ENCODE assay signal across 8 mouse cellular contexts in the genomic region with DNA sequence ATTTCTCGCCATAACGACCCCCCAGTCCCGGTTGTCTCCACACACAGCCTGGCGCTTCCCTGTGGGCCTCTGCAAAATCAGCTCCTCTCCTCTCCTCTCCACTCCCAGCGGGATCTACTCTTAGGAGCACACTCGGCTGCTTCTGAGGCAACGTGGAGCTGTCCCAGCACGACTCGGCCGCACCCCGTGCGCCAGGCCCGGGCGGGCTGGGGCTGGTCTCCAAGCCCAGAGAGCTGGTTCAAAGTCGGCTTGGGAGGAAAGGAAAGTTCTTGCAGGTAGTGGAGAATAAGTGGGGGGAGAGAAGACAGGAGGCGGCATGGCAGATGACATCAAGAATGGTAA. TPM values are rescaled to one million over a fixed set of nuclear protein-coding genes. Genes with fewer than 3 reads are reported as not detected.
DNase-seq lines count a peak whose midpoint lies in the region; ATAC-seq and TF ChIP-seq lines count a peak whose summit lies in the region.

No protein-coding gene starts in this region.

- TF ChIP-seq CTCF in spleen, adult 2 months (IDR thresholded peaks at IDR 0.05; ENCODE audit: extremely low read depth, insufficient read depth, insufficient read length, insufficient replicate concordance) = no peak

- peaks cover 5% of the 10 kb centered on the region; the same call in 1 of the 2 replicates for H3K27me3 ChIP-seq in spleen, adult 2 months (ENCODE audit: control insufficient read depth, insufficient read depth, low read length)
- H3K27me3 ChIP-seq in limb, embryonic 13.5 days = peaks cover 17% of the 10 kb centered on the region
- 0 out of 2 replicates have a peak, but pooled peaks cover 5% of the 10 kb centered on the region for H3K27me3 ChIP-seq in stomach, embryonic 15.5 days (replicated peaks)

- peak overlapping the region; percentile 44; the same call in 1 of the 2 replicates for H3K4me3 ChIP-seq in spleen, adult 2 months (ENCODE audit: extremely low read depth, insufficient read depth, insufficient read length)
- peak overlapping the region; percentile 51 for H3K4me3 ChIP-seq in limb, embryonic 13.5 days
- peak overlapping the region; percentile 52 for H3K4me3 ChIP-seq in stomach, embryonic 15.5 days (replicated peaks)

- TF ChIP-seq POLR2A in spleen, adult 2 months (IDR thresholded peaks at IDR 0.05; ENCODE audit: low read depth, low read length) = no peak

- peak overlapping the region; percentile 60 for H3K9ac ChIP-seq in limb, embryonic 13.5 days
- peak overlapping the region; percentile 32 for H3K9ac ChIP-seq in stomach, embryonic 15.5 days

- DNase-seq in frontal cortex, postnatal 36 days (ENCODE audit: low spot score in 2 of 2) = no peak
- DNase-seq in spleen, adult 2 months (ENCODE audit: low read depth in 1 of 2, low spot score in 2 of 2) = no peak
- DNase-seq in spleen, adult 12 weeks (ENCODE audit: low spot score) = no peak
- DNase-seq in left cerebral cortex, postnatal 10 days (ENCODE audit: extremely low spot score in 1 of 2, low spot score in 2 of 2) = no peak
- no peak for DNase-seq in thymus, postnatal 10 days (ENCODE audit: low spot score in 2 of 2)

- ATAC-seq in frontal cortex, adult (ENCODE audit: low TSS enrichment) = peak; percentile 29; the same call in 1 of the 2 replicates
- no peak for ATAC-seq in limb, embryonic 13.5 days (ENCODE audit: low FRiP score, low read depth)
- no peak for ATAC-seq in stomach, embryonic 15.5 days (ENCODE audit: insufficient read depth, low FRiP score, low read depth)

- peaks cover 11% of the 10 kb centered on the region for H3K36me3 ChIP-seq in spleen, adult 2 months (ENCODE audit: control insufficient read depth, insufficient read depth, low read length)
- peaks cover 41% of the 10 kb centered on the region for H3K36me3 ChIP-seq in limb, embryonic 13.5 days
- H3K36me3 ChIP-seq in stomach, embryonic 15.5 days = peaks cover 34% of the 10 kb centered on the region

- peak overlapping the region; percentile 92 for H3K4me2 ChIP-seq in limb, embryonic 13.5 days (replicated peaks)
- H3K4me2 ChIP-seq in stomach, embryonic 15.5 days = peak overlapping the region; percentile 100

- no peak overlapping the region for H3K27ac ChIP-seq in spleen, adult 2 months (ENCODE audit: insufficient read depth, low read length)
- H3K27ac ChIP-seq in limb, embryonic 13.5 days = no peak overlapping the region
- H3K27ac ChIP-seq in stomach, embryonic 15.5 days = peak overlapping the region; percentile 59

- no peaks in the 10 kb centered on the region for H3K9me3 ChIP-seq in limb, embryonic 13.5 days
- H3K9me3 ChIP-seq in stomach, embryonic 15.5 days = no peaks in the 10 kb centered on the region

- intact Hi-C loops in left cerebral cortex, postnatal 10 days (cut with DNase I) = no loop called here

- 35% methylated on average over 16 of the region's 16 CpGs for whole genome bisulfite sequencing in spleen, adult 2 months
- WGBS in limb, embryonic 13.5 days = 10% methylated on average over 16 of the region's 16 CpGs
- WGBS in stomach, embryonic 15.5 days = 11% methylated on average over 16 of the region's 16 CpGs

- H3K4me1 ChIP-seq in spleen, adult 2 months (ENCODE audit: control insufficient read depth, insufficient read depth, insufficient read length) = peaks cover 7% of the 10 kb centered on the region
- peaks cover 5% of the 10 kb centered on the region for H3K4me1 ChIP-seq in limb, embryonic 13.5 days
- peaks cover 9% of the 10 kb centered on the region; the same call in 1 of the 2 replicates for H3K4me1 ChIP-seq in stomach, embryonic 15.5 days

RNA-seq across cellular contexts. Expression of a gene that starts 0.6 kb away (rescaled TPM):
- 1.1 TPM in 2 replicates for polyA plus RNA-seq in spleen, adult 2 months (2012; rRNA removed)
- polyA plus RNA-seq in limb, embryonic 13.5 days (2015; fragmentation: Nextera tagmentation; extraction: Ambion mirVana) = 1.0 TPM in 2 replicates
- 1.5 TPM in 2 replicates for polyA plus RNA-seq in stomach, embryonic 15.5 days (2015; fragmentation: Nextera tagmentation; extraction: Ambion mirVana)
- total RNA-seq in left cerebral cortex, postnatal 10 days (2021) = 10 to 100 TPM; 13.3 to 14.6 TPM

RNA-seq across cellular contexts. Expression of a gene that starts 24.3 kb away (rescaled TPM):
- polyA plus RNA-seq in spleen, adult 2 months (2012; rRNA removed) = 408 and 499 TPM in 2 replicates
- polyA plus RNA-seq in limb, embryonic 13.5 days (2015; fragmentation: Nextera tagmentation; extraction: Ambion mirVana) = 1,325 and 1,327 TPM in 2 replicates
- 989 and 1,080 TPM in 2 replicates for polyA plus RNA-seq in stomach, embryonic 15.5 days (2015; fragmentation: Nextera tagmentation; extraction: Ambion mirVana)
- total RNA-seq in left cerebral cortex, postnatal 10 days (2021) = 100 to 1,000 TPM; 687 to 749 TPM
